Mouse (Mus musculus) ES-E14 (cell line): Measurements from ENCODE around the gene Ctdnep1. TPM values are rescaled to one million over a fixed set of nuclear protein-coding genes. Genes with fewer than 3 reads are reported as not detected.
A peak's percentile ranks its signal among the peaks of the same experiment; 100 is the strongest.

Experiments used
- DNase-seq: peaks from one replicate; pipeline ENCODE4 v3.0.0-alpha.2; 2013; ENCODE audit warnings: low read depth, low spot score
- H3K27ac ChIP-seq: 2 replicates; pipeline ENCODE4 v1.5.1; 2012; ENCODE audit warnings: low read depth, mild to moderate bottlenecking, low read length, moderate library complexity, mixed read lengths; ENCODE audit not compliant: poor library complexity, insufficient read depth, severe bottlenecking
- H3K36me3 ChIP-seq: 2 replicates; pipeline ENCODE4 v1.6.1; 2012; ENCODE audit warnings: mild to moderate bottlenecking, low read length, moderate library complexity, mixed read lengths; ENCODE audit not compliant: control insufficient read depth, poor library complexity, insufficient read depth, severe bottlenecking
- H3K4me1 ChIP-seq, 2 experiments: fragments of 150-350 bp in 1 of 2; sonication (generic) in 1 of 2; 2 replicates each; pipeline ENCODE4 v1.6.1; 2012; ENCODE audit warnings: low read length in 2 of 2, mild to moderate bottlenecking in 1 of 2, mixed read lengths in 1 of 2; ENCODE audit not compliant: control insufficient read depth in 2 of 2, insufficient read depth in 2 of 2, poor library complexity in 1 of 2
- H3K4me3 ChIP-seq, 2 experiments: fragments of 150-350 bp in 1 of 2; sonication (generic) in 1 of 2; 2 replicates each; pipeline ENCODE4 v1.5.1; 2012; ENCODE audit warnings: low read length in 2 of 2, low read depth in 1 of 2, mild to moderate bottlenecking in 1 of 2, mixed read lengths in 1 of 2; ENCODE audit not compliant: insufficient read depth in 1 of 2, poor library complexity in 1 of 2, severe bottlenecking in 1 of 2
- H3K9ac ChIP-seq: 2 replicates; pipeline ENCODE4 v1.6.1; 2012; ENCODE audit warnings: low read depth, mild to moderate bottlenecking, low read length, mixed read lengths; ENCODE audit not compliant: poor library complexity, insufficient read depth, severe bottlenecking
- H3K9me3 ChIP-seq: fragments of 150-350 bp; sonication (generic); 2 replicates; pipeline ENCODE4 v1.6.1; 2012; ENCODE audit warnings: low read depth, mild to moderate bottlenecking, low read length; ENCODE audit not compliant: control insufficient read depth, insufficient read depth
- CHD2 ChIP-seq: IDR thresholded peaks from 2 replicates; pipeline ENCODE4 v1.6.1; 2014; ENCODE audit warnings: mild to moderate bottlenecking, low read depth, low read length, inconsistent platforms
- HCFC1 ChIP-seq: IDR thresholded peaks from 2 replicates; pipeline ENCODE4 v1.6.1; 2012; ENCODE audit warnings: low read length, inconsistent platforms, borderline replicate concordance; ENCODE audit not compliant: insufficient read depth
- MAFK ChIP-seq: IDR thresholded peaks from 2 replicates; pipeline ENCODE4 v1.6.1; 2014; ENCODE audit warnings: mild to moderate bottlenecking, low read depth, low read length, inconsistent platforms; ENCODE audit not compliant: insufficient read depth
- ZC3H11A ChIP-seq: IDR thresholded peaks from 2 replicates; pipeline ENCODE4 v1.6.1; 2012; ENCODE audit warnings: low read depth, mild to moderate bottlenecking, inconsistent platforms, low read length, borderline replicate concordance
- ZNF384 ChIP-seq: IDR thresholded peaks from 2 replicates; pipeline ENCODE4 v1.6.1; 2012; ENCODE audit warnings: low read depth, low read length, inconsistent platforms
- in situ Hi-C, 2 experiments: fragments of 600-800 bp; cut with MboI; formaldehyde crosslinking; loops; one replicate each; pipeline ENCODE4 v1.15.1; 2025; ENCODE audit warnings: low sequenced_read_pairs in 2 of 2, inconsistent platforms in 1 of 2; ENCODE audit not compliant: unreplicated experiment in 2 of 2
- total RNA-seq: library from RNA; depleted of rRNA; stranded (reverse); fragments of 300-350 nt; gene quantifications from 2 replicates; pipeline ENCODE4 v1.2.3, GENCODE M21; 2012

Ctdnep1 gene
- total RNA-seq, 1 experiment, result 41.2 TPM

- peaks cover 0 to 2% of the 10 kb centered on the region in 2 experiments; a peak in 1 of 4 replicates for H3K4me1 ChIP-seq
Observed at GRCm38 (mm10) chr11:69979827-69980195, 1.1 kb upstream of the Ctdnep1 start.

GRCm38 (mm10) chr11:69980196-69981140 is 488 bp upstream of the Ctdnep1 start:
- peak; percentile 100 for DNase-seq
- TF ChIP-seq ZNF384 (no peak), HCFC1 (peak; percentile 71; the same call in 1 of the 2 replicates), CHD2 (peak; percentile 29; the same call in 1 of the 2 replicates)
- Histone ChIP-seq H3K4me1 (peaks cover 0 to 2% of the 10 kb centered on the region in 2 experiments; a peak in 1 of 4 replicates), H3K27ac (peak overlapping the region; percentile 99), H3K36me3 (peaks cover 21% of the 10 kb centered on the region), H3K4me3 (peak overlapping the region; percentile 91 to 96), H3K9ac (peak overlapping the region; percentile 99), H3K9me3 (no peaks in the 10 kb centered on the region)
- in situ Hi-C loops, result no loop called here

More at GRCm38 (mm10) chr11:69979827-69980195, 1.1 kb upstream of the Ctdnep1 start:
- H3K9ac ChIP-seq, result peak overlapping the region; percentile 90
- H3K4me3 ChIP-seq, result peak overlapping the region; percentile 84 to 91
- no peak for DNase-seq
- no peak for TF ChIP-seq MAFK
- TF ChIP-seq ZNF384, result no peak
- TF ChIP-seq CHD2, result no peak
- TF ChIP-seq ZC3H11A, result no peak
- no peak for TF ChIP-seq HCFC1
- H3K9me3 ChIP-seq, result no peaks in the 10 kb centered on the region
- H3K36me3 ChIP-seq, result peaks cover 17% of the 10 kb centered on the region
- H3K27ac ChIP-seq, result peak overlapping the region; percentile 65; the same call in 1 of the 2 replicates
- in situ Hi-C loops, result no loop called here

GRCm38 (mm10) chr11:69982225-69982624 is 1.3 kb downstream of the Ctdnep1 start, which contains the start of gene Elp5:
Elp5 (minus strand) TSS chr11:69982517.
- in situ Hi-C loops, result no loop called here
- peak within 1 kb of the TSS; percentile 91 for H3K9ac ChIP-seq
- H3K9me3 ChIP-seq, result no peaks in the 10 kb centered on the region
- no peak for DNase-seq
- no peak for TF ChIP-seq HCFC1
- no peak for TF ChIP-seq CHD2
- no peak for TF ChIP-seq MAFK
- no peak for TF ChIP-seq ZC3H11A
- no peak for TF ChIP-seq ZNF384
- peak within 1 kb of the TSS; percentile 99 for H3K27ac ChIP-seq
- peaks cover 20% of the 10 kb centered on the region for H3K36me3 ChIP-seq
- peak within 1 kb of the TSS; percentile 91 to 96 for H3K4me3 ChIP-seq
- peaks cover 0 to 2% of the 10 kb centered on the region in 2 experiments; a peak in 1 of 4 replicates for H3K4me1 ChIP-seq

GRCm38 (mm10) chr11:69982877-69983276 is 1.9 kb downstream of the Ctdnep1 start:
- Histone ChIP-seq H3K27ac (no peak overlapping the region), H3K4me3 (no peak overlapping the region), H3K9me3 (no peaks in the 10 kb centered on the region), H3K36me3 (peaks cover 16% of the 10 kb centered on the region), H3K4me1 (peaks cover 0 to 2% of the 10 kb centered on the region in 2 experiments; a peak in 1 of 4 replicates), H3K9ac (no peak overlapping the region)
- TF ChIP-seq ZNF384, result no peak
- TF ChIP-seq ZC3H11A, result no peak
- TF ChIP-seq CHD2, result no peak
- TF ChIP-seq MAFK, result no peak
- no peak for TF ChIP-seq HCFC1
- no peak for DNase-seq
- in situ Hi-C loops, result no loop called here
